Mouse (Mus musculus) heart, postnatal 0 days (tissue): ENCODE results near the gene Casp8ap2.

Experiments
- CTCF ChIP-seq: IDR thresholded peaks from 2 replicates; pipeline ENCODE4 v1.5.1; 2016; ENCODE audit warnings: antibody characterized with exemption, control low read depth, low read depth
- EP300 ChIP-seq: IDR thresholded peaks from 2 replicates; pipeline ENCODE4 v1.6.1; 2016; ENCODE audit warnings: antibody characterized with exemption, low read depth

DNA sequence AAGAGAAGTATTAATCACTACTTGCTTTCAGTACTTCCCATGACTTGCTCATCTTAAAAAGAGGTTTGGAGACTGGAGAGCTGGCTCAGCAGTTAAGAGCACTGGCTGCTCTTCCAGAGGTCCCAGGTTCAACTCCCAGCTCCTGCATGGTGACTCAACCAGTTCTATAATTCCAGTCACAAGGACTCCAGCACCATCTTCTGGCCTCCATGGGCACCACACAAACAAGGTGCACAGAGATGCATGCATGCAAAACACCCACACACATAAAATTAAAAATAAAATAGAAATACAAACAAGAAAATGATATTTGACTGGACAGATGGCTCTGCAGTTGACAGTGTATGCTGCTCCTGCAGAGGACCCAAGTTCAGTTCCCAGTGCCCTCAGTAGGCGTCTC, 40.6 kb upstream of the Casp8ap2 start:
- TF ChIP-seq CTCF: peak; percentile 16; the same call in 1 of the 2 replicates
- TF ChIP-seq EP300: no peak
